Mouse (Mus musculus) CD4-positive, CD25-positive, alpha-beta regulatory T cell, adult 4 months (primary cell): ENCODE measurements around the gene Cuedc1. TPM values are rescaled to one million over a fixed set of nuclear protein-coding genes. Genes with fewer than 3 reads are reported as not detected.
"Not testable (repeated sequence)": the region's sequence is repeated elsewhere in the genome, so short reads cannot be mapped to it uniquely, and the experiment has no call there.

ENCODE experiments used
- ATAC-seq: one replicate; pipeline ENCODE4 v1.8.0; 2017
- polyA plus RNA-seq, 2 experiments: library from polyadenylated mRNA; unstranded; fragments of 100-300 nt; shearing (Covaris generic); gene quantifications; one replicate each; pipeline ENCODE4 v1.2.1; 2017

Cuedc1 gene
- polyA plus RNA-seq, 2 experiments from 2014 or later, result 4.1 to 9.9 TPM

GRCm38 (mm10) chr11:88172601-88173325 is 74.9 kb downstream of the Cuedc1 start:
- ATAC-seq, result no peak

DNA sequence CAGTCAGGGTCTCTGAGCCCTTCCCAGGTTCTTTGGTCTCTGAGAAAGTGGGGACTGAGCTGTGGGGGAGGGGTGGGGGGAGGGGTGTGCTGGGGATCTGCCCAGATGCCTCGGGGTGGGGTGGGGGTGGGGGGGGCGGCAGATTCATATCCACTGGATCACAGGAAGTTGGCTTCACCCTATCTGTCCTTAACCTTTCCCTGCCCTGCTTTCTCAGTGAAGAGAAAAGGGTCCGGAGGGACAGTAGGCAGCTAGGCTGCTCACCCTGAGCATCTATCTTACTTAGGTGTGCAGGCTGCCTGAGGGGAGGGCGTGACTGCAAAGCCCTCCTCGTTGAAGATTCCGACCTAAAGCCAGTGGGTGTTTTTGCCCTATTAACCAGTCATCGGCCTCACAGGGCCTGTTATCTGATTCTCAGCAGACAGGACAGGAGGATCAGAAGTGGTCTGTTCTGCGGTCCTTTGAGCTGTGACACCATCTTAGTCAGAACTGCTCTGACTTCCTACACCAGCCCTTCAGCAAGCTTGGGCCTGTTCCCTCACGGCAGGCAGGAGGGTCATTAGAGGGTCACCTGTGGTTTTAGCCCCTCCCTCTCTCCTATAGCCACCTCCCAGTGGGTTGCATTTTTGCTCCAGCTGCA is 75.6 kb downstream of the Cuedc1 start:
- no peak for ATAC-seq

DNA sequence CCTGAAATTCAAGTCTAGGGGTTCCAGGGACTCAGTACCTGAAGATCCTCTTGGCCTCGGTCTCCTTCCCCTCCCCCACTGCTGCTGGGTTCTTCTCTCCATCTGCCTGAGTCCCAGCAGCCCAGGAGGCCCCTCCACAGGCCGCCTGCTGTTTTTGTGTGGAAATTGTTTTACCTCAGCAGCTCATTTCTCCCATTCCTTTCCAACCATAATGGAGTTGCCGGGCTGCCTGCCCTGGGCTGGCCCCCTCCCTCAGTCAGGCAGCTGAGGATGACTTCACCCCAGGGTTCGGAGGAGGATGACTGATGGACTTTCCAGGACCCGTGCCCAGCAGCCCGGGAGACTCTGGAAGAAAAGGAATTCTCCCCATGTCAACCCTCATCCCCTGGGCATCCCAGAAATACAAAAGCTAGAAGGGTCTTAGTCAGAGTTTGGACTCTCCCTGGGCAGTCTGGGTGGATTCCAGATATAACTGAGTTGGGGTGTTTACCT is 82.7 kb downstream of the Cuedc1 start:
- no peak for ATAC-seq

- no peak for ATAC-seq
Observed at GRCm38 (mm10) chr11:88180959-88181619, 83.2 kb downstream of the Cuedc1 start.

- ATAC-seq, result no peak
Observed at GRCm38 (mm10) chr11:88184632-88185180, 86.8 kb downstream of the Cuedc1 start.

- ATAC-seq, result no peak
Observed at GRCm38 (mm10) chr11:88186078-88186946, 88.5 kb downstream of the Cuedc1 start.

DNA sequence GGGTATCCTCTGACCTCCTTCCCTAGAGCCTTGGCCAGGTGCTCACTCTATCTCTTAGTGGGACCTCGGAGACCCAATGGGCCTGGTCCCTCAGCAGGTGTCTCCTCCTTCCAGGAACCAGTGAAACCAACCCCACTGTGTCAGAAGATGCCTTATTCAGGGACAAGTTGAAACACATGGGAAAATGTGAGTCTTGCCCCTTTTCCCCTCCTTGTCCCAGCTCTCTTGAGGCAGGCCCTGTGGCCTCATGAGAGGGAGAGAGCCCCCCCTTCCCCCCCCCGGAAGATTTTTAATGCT is 89.0 kb downstream of the Cuedc1 start:
- no peak for ATAC-seq

DNA sequence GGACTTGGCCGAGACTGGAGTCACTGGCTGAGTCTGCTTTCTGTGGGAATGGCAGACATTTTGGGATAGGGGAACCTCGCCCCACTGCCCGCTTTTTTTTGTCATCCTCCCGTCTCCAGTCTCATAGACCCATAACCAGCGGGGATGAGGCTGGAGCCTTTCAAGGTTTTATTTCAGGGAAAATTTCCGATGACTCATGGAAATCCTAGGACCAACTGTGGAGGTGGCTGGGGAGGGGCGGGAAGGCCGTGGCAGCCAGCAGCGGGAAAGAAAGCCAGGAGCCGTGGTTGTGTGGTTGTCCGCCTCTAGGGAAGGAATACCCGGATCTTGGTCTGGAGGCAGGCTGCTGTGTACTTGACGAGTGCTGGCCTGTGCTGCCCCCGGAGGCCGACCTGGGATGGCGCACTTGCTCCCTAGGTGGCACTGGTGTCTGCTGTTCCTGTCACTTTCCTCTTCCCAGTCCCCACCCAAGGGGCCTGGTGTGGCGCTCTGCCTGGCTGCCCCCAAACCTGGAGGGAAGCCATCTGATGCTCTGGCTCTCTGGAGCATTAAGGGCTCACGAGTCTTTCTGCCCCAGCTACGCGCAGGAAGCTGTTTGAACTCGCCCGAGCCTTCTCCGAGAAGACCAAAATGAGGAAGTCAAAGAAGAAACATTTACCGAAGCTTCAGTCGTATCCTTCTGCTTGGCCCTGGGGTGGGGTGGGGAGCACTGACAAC is 89.7 kb downstream of the Cuedc1 start:
- ATAC-seq, result peak; percentile 99

DNA sequence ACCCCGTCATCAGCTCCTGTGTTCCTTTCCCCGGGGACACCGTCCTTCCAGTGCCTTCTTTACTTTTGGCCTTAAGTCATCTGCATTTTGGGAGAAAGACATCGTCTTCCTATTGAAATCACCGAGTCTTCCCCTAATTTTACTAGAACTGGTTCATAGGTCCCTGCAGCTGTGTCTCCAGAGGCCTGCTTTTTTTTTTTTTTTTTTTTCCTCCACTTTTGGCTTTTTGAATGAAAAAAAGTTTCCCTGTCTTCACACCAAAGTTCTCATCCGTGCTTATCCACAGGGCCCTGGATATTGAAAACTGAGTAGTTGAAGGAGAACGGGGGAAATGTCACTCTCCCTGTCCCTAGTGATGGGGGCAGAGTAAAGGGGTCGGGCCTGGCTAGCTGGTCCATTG is 90.4 kb downstream of the Cuedc1 start:
- ATAC-seq, result peak; percentile 44

DNA sequence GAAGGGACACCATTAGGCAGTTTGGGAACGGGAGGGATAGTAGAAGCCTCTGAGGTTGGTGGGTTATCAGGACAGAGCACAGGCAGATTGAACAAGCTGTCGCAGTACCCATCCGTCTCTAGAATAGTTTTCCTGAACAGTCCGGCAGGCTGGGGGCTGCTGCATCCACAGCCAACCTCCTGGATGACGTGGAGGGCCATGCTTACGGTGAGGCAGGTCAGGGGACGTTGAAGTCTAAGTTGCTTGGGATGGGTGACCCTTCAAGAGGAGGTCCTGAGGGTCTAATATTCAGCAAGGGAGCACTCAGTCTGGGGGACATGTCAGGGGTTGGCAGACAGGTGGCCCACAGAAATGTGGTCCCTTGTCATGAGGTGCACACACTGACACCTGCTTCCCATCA is 90.8 kb downstream of the Cuedc1 start:
- no peak for ATAC-seq

DNA sequence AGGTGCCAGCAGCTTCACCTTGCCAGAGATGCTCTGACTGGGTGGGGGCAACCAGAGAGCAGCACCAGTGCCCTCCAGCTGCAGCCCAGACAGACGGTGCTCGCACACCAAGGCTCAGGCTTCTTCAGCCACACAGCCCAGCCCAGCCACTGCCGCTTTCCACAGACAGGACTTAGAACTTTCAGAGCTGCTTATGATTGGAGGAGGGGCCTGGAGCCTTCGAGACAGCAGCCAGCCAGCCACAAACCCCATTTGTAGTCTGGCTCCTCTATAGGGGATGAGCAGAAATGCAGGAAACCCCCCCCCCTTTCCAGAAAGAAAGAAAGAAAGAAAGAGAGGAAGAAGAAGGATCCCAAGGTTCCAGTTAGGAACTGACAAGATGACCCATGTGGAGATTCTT is 94.7 kb downstream of the Cuedc1 start:
- no peak for ATAC-seq

DNA sequence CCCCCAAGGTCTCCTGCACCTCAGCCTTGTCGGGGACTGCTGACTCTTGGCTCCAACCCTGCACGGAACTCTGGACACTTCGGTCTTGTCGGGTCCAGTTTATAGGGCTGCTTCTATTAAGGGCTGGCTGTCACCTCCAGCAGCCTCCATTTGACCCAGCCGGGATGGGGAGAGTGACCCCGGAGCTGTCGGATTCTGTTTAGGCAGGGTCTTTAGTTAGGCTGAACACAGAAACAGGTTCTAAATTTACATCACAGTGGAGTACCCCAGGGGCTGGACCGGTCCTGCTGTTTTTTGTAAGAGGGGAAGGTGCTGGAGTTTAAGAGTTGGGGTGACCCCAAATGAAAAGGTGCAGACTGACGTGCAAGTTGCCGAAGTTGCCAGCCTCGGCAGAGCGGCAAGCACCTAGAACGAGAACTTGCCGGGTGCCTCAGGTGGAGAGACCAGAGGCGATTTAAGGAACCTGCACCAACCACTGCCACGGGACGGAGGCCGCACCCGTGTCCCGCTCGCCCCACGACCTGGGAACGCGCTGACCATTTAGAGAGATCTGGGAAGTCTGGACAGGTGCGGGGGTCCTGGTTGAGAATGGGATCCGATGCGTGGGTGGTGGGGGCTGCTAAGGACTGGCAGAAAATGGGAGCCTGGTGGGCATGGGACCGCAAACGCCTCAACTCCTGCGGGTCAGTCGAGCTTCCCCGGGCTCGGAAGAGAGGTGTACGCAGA is 95.4 kb downstream of the Cuedc1 start:
- no peak for ATAC-seq

DNA sequence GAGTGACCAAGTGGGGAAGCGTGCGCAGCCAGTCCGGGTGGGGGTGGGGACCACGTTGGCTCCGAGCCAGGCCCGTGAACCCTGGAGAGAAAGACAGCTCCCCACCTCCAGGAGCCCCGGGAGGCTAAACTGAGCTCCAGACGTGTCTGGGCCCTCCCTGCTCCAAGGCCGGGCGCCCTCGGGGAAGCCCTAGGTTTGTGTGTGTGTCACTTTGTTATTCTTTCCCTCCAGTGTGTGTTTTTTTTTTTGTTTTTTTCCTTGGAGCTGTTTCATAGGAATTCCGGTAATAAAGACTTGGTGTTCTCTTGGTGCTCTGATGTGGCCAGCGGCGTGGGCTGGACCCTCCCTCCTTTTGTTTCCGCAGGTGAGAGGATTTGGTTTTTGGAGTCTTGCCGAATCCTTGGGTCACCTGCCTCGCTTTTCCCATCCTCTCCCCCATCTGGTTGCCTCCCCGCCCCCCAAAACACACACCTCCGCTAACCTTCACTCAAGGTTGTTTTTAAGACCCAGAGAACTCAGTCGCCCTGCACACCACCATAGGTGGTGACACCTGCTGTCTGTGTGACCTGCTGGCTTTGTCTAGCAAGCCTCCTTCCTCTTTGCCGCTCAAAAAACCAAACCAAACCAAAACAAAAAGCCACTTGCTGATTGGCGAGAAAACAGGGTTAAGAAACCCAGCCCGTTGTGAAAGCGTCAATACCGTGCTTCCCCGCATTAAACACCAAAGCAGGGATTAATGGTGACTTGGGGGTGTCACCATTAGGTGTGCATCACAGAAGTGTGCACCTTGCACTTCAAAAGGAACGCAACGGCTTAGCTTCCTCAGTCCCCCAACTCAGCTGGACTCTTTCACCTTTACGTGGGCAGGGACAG is 96.2 kb downstream of the Cuedc1 start:
- peak; percentile 86 for ATAC-seq

GRCm38 (mm10) chr11:88195699-88196098 is 97.8 kb downstream of the Cuedc1 start:
- not testable (repeated sequence) for ATAC-seq

- peak; percentile 16 for ATAC-seq
Observed at GRCm38 (mm10) chr11:88197153-88197576, 99.3 kb downstream of the Cuedc1 start.

DNA sequence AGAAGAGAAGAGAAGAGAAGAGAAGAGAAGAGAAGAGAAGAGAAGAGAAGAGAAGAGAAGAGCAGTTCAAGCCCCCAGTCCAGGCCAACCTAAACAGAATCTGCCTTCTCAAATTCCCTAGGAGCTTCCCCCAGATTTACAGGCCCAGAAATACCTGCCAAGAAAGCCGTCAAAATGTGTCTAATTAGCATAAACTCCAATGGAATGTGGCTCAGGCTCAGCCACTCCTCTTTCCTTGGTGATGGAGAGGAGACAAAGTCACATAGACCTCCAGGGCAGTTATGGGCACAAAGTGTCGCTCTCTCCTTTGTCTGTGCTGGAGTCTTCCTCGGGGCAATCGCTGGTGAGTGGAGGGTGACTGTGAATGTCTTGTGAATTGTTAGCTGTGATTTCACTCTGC is 100.4 kb downstream of the Cuedc1 start:
- no peak for ATAC-seq

DNA sequence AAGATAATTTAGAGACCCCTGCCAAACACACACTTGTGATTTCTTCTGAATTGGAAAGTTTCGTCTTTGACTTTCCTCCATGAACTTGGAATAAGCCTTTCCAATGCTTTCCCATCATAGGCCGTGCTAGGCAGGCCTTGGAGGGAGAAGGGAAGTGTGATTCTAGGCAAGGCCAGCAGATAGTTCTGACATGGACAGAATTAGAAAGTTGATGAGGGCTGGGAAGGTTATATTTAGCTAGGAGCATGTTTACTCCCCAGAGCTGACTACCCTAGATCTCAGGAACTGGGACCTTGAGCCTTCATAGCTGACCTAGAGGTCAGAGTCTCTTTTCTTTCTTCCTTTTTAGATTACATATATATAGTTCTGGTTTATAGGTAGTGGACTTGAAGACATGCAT is 103.3 kb downstream of the Cuedc1 start:
- no peak for ATAC-seq

DNA sequence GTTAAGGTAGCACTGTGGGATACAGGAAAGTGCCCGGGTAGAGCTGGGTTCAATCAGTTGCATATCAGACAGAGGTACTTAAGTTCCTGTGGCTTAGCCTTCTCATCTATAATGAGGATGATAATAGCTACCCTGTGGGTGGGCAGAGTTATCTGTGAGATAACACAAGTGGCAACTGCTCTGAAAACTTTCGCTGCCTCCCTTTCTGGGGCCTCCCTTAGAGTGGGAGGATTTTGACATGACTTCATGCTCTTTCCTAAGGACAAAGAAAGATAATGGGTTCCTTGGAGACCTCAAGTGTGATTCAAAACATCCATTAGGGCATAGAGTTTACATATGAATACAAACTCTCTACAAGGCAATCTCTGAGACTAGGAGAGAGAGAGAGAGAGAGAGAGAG is 104.2 kb downstream of the Cuedc1 start:
- no peak for ATAC-seq

- ATAC-seq, result peak; percentile 97
Observed at GRCm38 (mm10) chr11:88203712-88204532, 106.1 kb downstream of the Cuedc1 start, which contains the start of gene Mrps23. Gene Mrps23 (plus strand): TSS chr11:88204388.
